Mouse (Mus musculus): ENCODE results near the gene Rad51d.

DNA sequence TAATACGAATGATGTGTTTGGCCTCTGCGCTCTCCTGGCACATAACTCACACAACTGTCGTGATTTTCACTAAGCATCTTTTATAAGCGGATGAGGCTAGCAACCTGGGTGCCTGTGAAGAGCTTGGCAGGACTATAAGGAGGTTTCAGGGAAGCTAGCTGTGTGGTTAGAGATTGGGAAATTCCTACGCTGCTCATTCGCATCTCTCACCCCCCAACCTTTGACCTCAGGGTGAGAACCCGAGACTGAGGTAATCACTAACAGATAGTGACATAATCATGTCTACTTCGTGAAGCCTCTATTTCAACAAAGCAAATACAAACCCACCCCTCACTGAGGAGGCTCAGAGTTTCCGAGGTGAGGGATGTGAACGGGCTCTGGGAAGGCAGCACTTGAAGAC is 30.4 kb upstream of the Rad51d start:
- TF ChIP-seq CTCF (IDR thresholded peaks at IDR 0.05; ENCODE audit: low read depth, low read length) (no peak), EP300 (IDR thresholded peaks at IDR 0.05; ENCODE audit: insufficient read depth, low read depth, low read length) (no peak), POLR2A (IDR thresholded peaks at IDR 0.05; ENCODE audit: insufficient read depth, low read length) (no peak)

All from ES-Bruce4 (cell line).